Mouse (Mus musculus): Measurements from ENCODE around the gene Mpped2.

DNA sequence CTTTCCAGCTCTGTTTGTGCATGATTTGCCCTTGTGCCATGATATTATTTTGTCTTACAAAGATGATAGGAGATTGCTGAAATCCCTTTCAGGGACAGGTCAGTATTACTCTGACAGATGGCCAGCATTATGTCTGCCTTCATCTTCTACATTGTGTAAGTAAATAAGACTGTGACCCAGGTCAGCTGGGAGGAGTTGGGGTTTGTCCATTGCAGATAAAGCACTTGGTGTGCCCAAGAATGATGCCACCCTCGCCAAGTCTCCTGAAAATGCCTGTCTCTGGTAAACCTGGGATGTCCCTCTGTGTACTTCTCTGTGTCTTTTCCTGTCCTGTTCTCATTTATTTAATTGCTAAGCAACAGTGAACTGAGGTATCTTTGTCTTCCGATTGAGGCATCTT, 177.8 kb downstream of the Mpped2 start:
- TF ChIP-seq CTCF (IDR thresholded peaks at IDR 0.05; ENCODE audit: low read depth, low read length) (no peak), POLR2A (IDR thresholded peaks at IDR 0.05; ENCODE audit: insufficient read depth, low read length) (no peak)
